In genomic region chr12:85150321-85151001, GRCm38 (mm10) we compare ENCODE assay signal across 8 mouse cellular contexts. TPM values are rescaled to one million over a fixed set of nuclear protein-coding genes. Genes with fewer than 3 reads are reported as not detected.
DNase-seq lines count a peak whose midpoint lies in the region; ATAC-seq and TF ChIP-seq lines count a peak whose summit lies in the region.

No protein-coding gene starts in this region.

- intact Hi-C loops in left cerebral cortex, postnatal 36 days (cut with DNase I): no loop called here

- H3K36me3 ChIP-seq in thymus, adult 2 months (ENCODE audit: control insufficient read depth, insufficient read depth, low read length): no peaks in the 10 kb centered on the region
- no peaks in the 10 kb centered on the region for H3K36me3 ChIP-seq in liver, postnatal 0 days (replicated peaks; ENCODE audit: insufficient read depth, low read length)

- WGBS in thymus, adult 2 months: 50% methylated on average over 20 of the region's 20 CpGs
- 23% methylated on average over 20 of the region's 20 CpGs for WGBS in liver, postnatal 0 days (ENCODE audit: insufficient replicate concordance)

- peaks cover 31% of the 10 kb centered on the region for H3K4me1 ChIP-seq in thymus, adult 2 months (replicated peaks; ENCODE audit: control insufficient read depth, insufficient read depth, low read length)
- H3K4me1 ChIP-seq in liver, postnatal 0 days (ENCODE audit: insufficient read depth): peaks cover 11% of the 10 kb centered on the region

- H3K4me3 ChIP-seq in thymus, adult 2 months (ENCODE audit: control insufficient read depth, insufficient read depth, low read length): peak overlapping the region; percentile 49
- H3K4me3 ChIP-seq in liver, postnatal 0 days (ENCODE audit: low read depth, low read length): peak overlapping the region; percentile 15; the same call in 1 of the 2 replicates

- H3K9ac ChIP-seq in liver, postnatal 0 days (replicated peaks): peak overlapping the region; percentile 38

- no peaks in the 10 kb centered on the region for H3K9me3 ChIP-seq in liver, postnatal 0 days (ENCODE audit: low read length)

- no peak for TF ChIP-seq EP300 in liver, postnatal 0 days (IDR thresholded peaks at IDR 0.05; ENCODE audit: low read depth)

- H3K27me3 ChIP-seq in thymus, adult 2 months (ENCODE audit: control insufficient read depth, insufficient read depth, low read length): no peaks in the 10 kb centered on the region
- H3K27me3 ChIP-seq in liver, postnatal 0 days (ENCODE audit: insufficient read depth, low read length): 0 out of 2 replicates have a peak, but pooled peaks cover 3% of the 10 kb centered on the region

- ATAC-seq in liver, postnatal 0 days: no peak

- H3K27ac ChIP-seq in thymus, adult 2 months (ENCODE audit: control insufficient read depth, insufficient read depth, low read length): no peak overlapping the region
- no peak overlapping the region for H3K27ac ChIP-seq in liver, postnatal 0 days (ENCODE audit: low read depth)

- DNase-seq in cerebellum, adult 11-12 months: peak; percentile 60
- DNase-seq in cerebellum, postnatal 4 days (ENCODE audit: low spot score in 2 of 2): no peak
- DNase-seq in thymus, adult 2 months: no peak
- no peak for DNase-seq in thymus, adult 18-20 months
- no peak for DNase-seq in liver, postnatal 0 days
- DNase-seq in left cerebral cortex, adult 8-10 months (ENCODE audit: low spot score in 2 of 2): no peak
- no peak for DNase-seq in left cerebral cortex, postnatal 36 days (ENCODE audit: low spot score in 2 of 2)
- no peak for DNase-seq in left cerebral cortex, adult 9 months (ENCODE audit: low spot score in 2 of 2)

- TF ChIP-seq CTCF in thymus, adult 2 months (IDR thresholded peaks at IDR 0.05; ENCODE audit: borderline replicate concordance, control insufficient read depth, extremely low read depth, insufficient read depth, low read length, poor library complexity): no peak
- no peak for TF ChIP-seq CTCF in liver, postnatal 0 days (IDR thresholded peaks at IDR 0.05; ENCODE audit: low read depth)

- peak overlapping the region; percentile 64 for H3K4me2 ChIP-seq in liver, postnatal 0 days (ENCODE audit: low read depth, low read length)

- no peak for TF ChIP-seq POLR2A in thymus, adult 2 months (IDR thresholded peaks at IDR 0.05; ENCODE audit: control insufficient read depth, extremely low read depth, insufficient read depth, low read length, poor library complexity)

RNA-seq across cellular contexts. Expression of gene Rps6kl1, which starts 0.6 kb away (rescaled TPM):
- polyA plus RNA-seq in thymus, adult 2 months (2012; rRNA removed): 3.7 and 11.4 TPM in 2 replicates
- 0.39 and 0.61 TPM in 2 replicates for polyA plus RNA-seq in liver, postnatal 0 days (2015; fragmentation: Nextera tagmentation; extraction: Ambion mirVana)
- 10 to 100 TPM; 35.0 to 37.6 (median 36.6) TPM for total RNA-seq in left cerebral cortex, adult 8-10 months (2022)
- 10 to 100 TPM; 35.8 to 39.1 TPM for total RNA-seq in left cerebral cortex, postnatal 36 days (2021)

RNA-seq across cellular contexts. Expression of gene Pgf, which starts 27.1 kb away (rescaled TPM):
- 1.3 and 2.1 TPM in 2 replicates for polyA plus RNA-seq in thymus, adult 2 months (2012; rRNA removed)
- 0.36 and 0.45 TPM in 2 replicates for polyA plus RNA-seq in liver, postnatal 0 days (2015; fragmentation: Nextera tagmentation; extraction: Ambion mirVana)
- total RNA-seq in left cerebral cortex, adult 8-10 months (2022): 1 to 10 TPM; 2.1 to 4.4 (median 3.1) TPM
- 1 to 10 TPM; 2.7 to 2.8 TPM for total RNA-seq in left cerebral cortex, postnatal 36 days (2021)

RNA-seq across cellular contexts. Expression of gene Dlst, which starts 39.8 kb away (rescaled TPM):
- 131 and 135 TPM in 2 replicates for polyA plus RNA-seq in thymus, adult 2 months (2012; rRNA removed)
- polyA plus RNA-seq in liver, postnatal 0 days (2015; fragmentation: Nextera tagmentation; extraction: Ambion mirVana): 68.3 and 76.4 TPM in 2 replicates
- total RNA-seq in left cerebral cortex, adult 8-10 months (2022): 100 to 1,000 TPM; 140 to 155 (median 152) TPM
- 100 to 1,000 TPM; 144 to 163 TPM for total RNA-seq in left cerebral cortex, postnatal 36 days (2021)

RNA-seq across cellular contexts. Expression of gene Prox2, which starts 39.9 kb away (rescaled TPM):
- polyA plus RNA-seq in thymus, adult 2 months (2012; rRNA removed): 2.6 and 4.4 TPM in 2 replicates
- 2.3 and 2.8 TPM in 2 replicates for polyA plus RNA-seq in liver, postnatal 0 days (2015; fragmentation: Nextera tagmentation; extraction: Ambion mirVana)
- 1 to 10 TPM; 2.8 to 3.3 (median 3.1) TPM for total RNA-seq in left cerebral cortex, adult 8-10 months (2022)
- total RNA-seq in left cerebral cortex, postnatal 36 days (2021): 1 to 10 TPM; 1.8 to 2.8 TPM
